Mouse (Mus musculus) midbrain, embryonic 11.5 days (tissue): ENCODE measurements around the gene Slc5a1. TPM values are rescaled to one million over a fixed set of nuclear protein-coding genes. Genes with fewer than 3 reads are reported as not detected.

Experiments
- polyA plus RNA-seq: library from polyadenylated mRNA; unstranded; fragments of >200 nt; fragmentation: Nextera tagmentation; extraction: Ambion mirVana; gene quantifications from 2 replicates; pipeline ENCODE4 v1.2.1, GENCODE M21; 2014

The Slc5a1 gene
- polyA plus RNA-seq, 1 experiment from 2014 or later = not detected

Other genes starting within 250 kb of the Slc5a1 start
- gene Prr14l, start 250.0 kb upstream of the Slc5a1 start, polyA plus RNA-seq = 14.8 and 15.4 TPM in 2 replicates
- 32.4 and 35.0 TPM in 2 replicates for gene Depdc5, start 240.5 kb upstream of the Slc5a1 start, polyA plus RNA-seq
- 487 and 530 TPM in 2 replicates for gene Ywhah, start 85.4 kb upstream of the Slc5a1 start, polyA plus RNA-seq
- gene Spon2, start 114.2 kb downstream of the Slc5a1 start, polyA plus RNA-seq = 2.0 and 3.5 TPM in 2 replicates
- 487 and 546 TPM in 2 replicates for gene Ctbp1, start 170.8 kb downstream of the Slc5a1 start, polyA plus RNA-seq
- 149 and 157 TPM in 2 replicates for gene Maea, start 231.3 kb downstream of the Slc5a1 start, polyA plus RNA-seq